Mouse (Mus musculus) forebrain, embryonic 12.5 days (tissue): ENCODE results near the gene Olfr986. TPM values are rescaled to one million over a fixed set of nuclear protein-coding genes. Genes with fewer than 3 reads are reported as not detected.

Experiments
- polyA plus RNA-seq: library from polyadenylated mRNA; unstranded; fragments of >200 nt; fragmentation: Nextera tagmentation; extraction: Ambion mirVana; gene quantifications from 2 replicates; pipeline ENCODE4 v1.2.1, GENCODE M21; 2016

Gene Olfr986
- polyA plus RNA-seq, 1 experiment from 2014 or later: not detected

Other genes starting within 250 kb of the Olfr986 start
- not detected in 2 replicates for gene Olfr974, start 243.4 kb upstream of the Olfr986 start, polyA plus RNA-seq
- 0.06 TPM in 1 of 2 replicates, not detected in the other for gene Olfr975, start 228.9 kb upstream of the Olfr986 start, polyA plus RNA-seq
- not detected in 2 replicates for gene Olfr976, start 219.8 kb upstream of the Olfr986 start, polyA plus RNA-seq
- not detected in 2 replicates for gene Olfr978, start 188.8 kb upstream of the Olfr986 start, polyA plus RNA-seq
- not detected in 2 replicates for gene Olfr979, start 177.5 kb upstream of the Olfr986 start, polyA plus RNA-seq
- not detected in 2 replicates for gene Olfr980, start 171.3 kb upstream of the Olfr986 start, polyA plus RNA-seq
- gene Olfr981, start 159.5 kb upstream of the Olfr986 start, polyA plus RNA-seq: not detected in 2 replicates
- not detected in 2 replicates for gene Olfr982, start 107.1 kb upstream of the Olfr986 start, polyA plus RNA-seq
- gene Olfr983, start 87.3 kb upstream of the Olfr986 start, polyA plus RNA-seq: not detected in 2 replicates
- gene Olfr984, start 66.7 kb upstream of the Olfr986 start, polyA plus RNA-seq: not detected in 2 replicates
- not detected in 2 replicates for gene Olfr985, start 50.7 kb upstream of the Olfr986 start, polyA plus RNA-seq
- gene Tmem225, start 32.8 kb upstream of the Olfr986 start, polyA plus RNA-seq: not detected in 2 replicates
- gene Zfp202, start 11.4 kb downstream of the Olfr986 start, polyA plus RNA-seq: 8.2 and 8.4 TPM in 2 replicates
- 23.1 and 27.5 TPM in 2 replicates for gene Scn3b, start 88.3 kb downstream of the Olfr986 start, polyA plus RNA-seq